Mouse (Mus musculus) spleen, postnatal 36 days (tissue): ENCODE measurements around the gene Avpr1b.

ENCODE experiments used
- DNase-seq, 2 experiments: peaks; one replicate each; pipeline ENCODE4 v3.0.0; 2022; ENCODE audit warnings: low spot score in 2 of 2, mixed read lengths in 1 of 2

The Avpr1b gene

GRCm38 (mm10) chr1:131598905-131599304, at the start of gene Avpr1b:
Avpr1b (plus strand) TSS chr1:131599239.
- DNase-seq = no peak

- DNase-seq = no peak
Observed at GRCm38 (mm10) chr1:131551956-131552355, 47.1 kb upstream of the Avpr1b start.

- DNase-seq = no peak
Observed at GRCm38 (mm10) chr1:131553428-131553827, 45.6 kb upstream of the Avpr1b start.

- DNase-seq = peak; percentile 62 to 65
Observed at GRCm38 (mm10) chr1:131555042-131555812, 43.8 kb upstream of the Avpr1b start.

GRCm38 (mm10) chr1:131560500-131560899, 38.5 kb upstream of the Avpr1b start:
- no peak for DNase-seq

- DNase-seq = no peak
Observed at GRCm38 (mm10) chr1:131562081-131562480, 37.0 kb upstream of the Avpr1b start.

- peak; percentile 18 to 33 for DNase-seq
Observed at GRCm38 (mm10) chr1:131566056-131566455, 33.0 kb upstream of the Avpr1b start.

- DNase-seq = no peak
Observed at GRCm38 (mm10) chr1:131569721-131570120, 29.3 kb upstream of the Avpr1b start.

GRCm38 (mm10) chr1:131570391-131570790, 28.6 kb upstream of the Avpr1b start:
- no peak for DNase-seq

GRCm38 (mm10) chr1:131573721-131574120, 25.3 kb upstream of the Avpr1b start:
- no peak for DNase-seq

GRCm38 (mm10) chr1:131578943-131579680, 19.9 kb upstream of the Avpr1b start:
- no peak for DNase-seq

- DNase-seq = no peak
Observed at GRCm38 (mm10) chr1:131580389-131580788, 18.6 kb upstream of the Avpr1b start.

- DNase-seq = no peak
Observed at GRCm38 (mm10) chr1:131583598-131583997, 15.4 kb upstream of the Avpr1b start.

- no peak for DNase-seq
Observed at GRCm38 (mm10) chr1:131586836-131587235, 12.2 kb upstream of the Avpr1b start.

- no peak for DNase-seq
Observed at GRCm38 (mm10) chr1:131600314-131600713, 1.3 kb downstream of the Avpr1b start.

- DNase-seq = no peak
Observed at GRCm38 (mm10) chr1:131606719-131607118, 7.7 kb downstream of the Avpr1b start.

GRCm38 (mm10) chr1:131612556-131613155, 13.6 kb downstream of the Avpr1b start:
- DNase-seq = peak in 1 of 2 experiments; percentile 23

GRCm38 (mm10) chr1:131613361-131614133, 14.5 kb downstream of the Avpr1b start:
- peak; percentile 77 to 85 for DNase-seq

GRCm38 (mm10) chr1:131614641-131615040, 15.6 kb downstream of the Avpr1b start:
- DNase-seq = no peak

- DNase-seq = no peak
Observed at GRCm38 (mm10) chr1:131616131-131616530, 17.1 kb downstream of the Avpr1b start.

- peak in 1 of 2 experiments; percentile 51 for DNase-seq
Observed at GRCm38 (mm10) chr1:131616546-131617220, 17.6 kb downstream of the Avpr1b start.
